Mouse (Mus musculus) kidney, postnatal 0 days (tissue): ENCODE results near the gene Mylk2. TPM values are rescaled to one million over a fixed set of nuclear protein-coding genes. Genes with fewer than 3 reads are reported as not detected.
A peak's percentile ranks its signal among the peaks of the same experiment; 100 is the strongest.

Source experiments
- ATAC-seq: fragments of 200-750 bp; cut with Nextera tagmentation; replicated peaks from 2 replicates; pipeline ENCODE4 v1.8.0; 2017; ENCODE audit warnings: low read depth, moderate number of reproducible peaks, moderate TSS enrichment, moderate library complexity; ENCODE audit not compliant: low FRiP score
- DNase-seq: peaks from one replicate; pipeline ENCODE4 v3.0.0-alpha.2; 2016; ENCODE audit warnings: low spot score
- H3K27ac ChIP-seq: fragments of 300-500 bp; sonication (generic); 2 replicates; pipeline ENCODE4 v1.5.1; 2014; ENCODE audit warnings: mild to moderate bottlenecking
- H3K27me3 ChIP-seq: fragments of 300-500 bp; sonication (generic); 2 replicates; pipeline ENCODE4 v1.6.1; 2014; ENCODE audit warnings: low read length, mixed read lengths; ENCODE audit not compliant: insufficient read depth
- H3K36me3 ChIP-seq: fragments of 300-500 bp; sonication (generic); 2 replicates; pipeline ENCODE4 v1.6.1; 2014; ENCODE audit warnings: low read length, mixed read lengths; ENCODE audit not compliant: insufficient read depth
- H3K4me1 ChIP-seq: fragments of 300-500 bp; sonication (generic); replicated peaks from 2 replicates; pipeline ENCODE4 v1.6.1; 2014; ENCODE audit warnings: antibody characterized with exemption, low read length, mixed read lengths; ENCODE audit not compliant: insufficient read depth
- H3K4me2 ChIP-seq: fragments of 300-500 bp; sonication (generic); 2 replicates; pipeline ENCODE4 v1.6.1; 2014; ENCODE audit warnings: mild to moderate bottlenecking, low read length, moderate library complexity, mixed read lengths
- H3K4me3 ChIP-seq: fragments of 300-500 bp; sonication (generic); replicated peaks from 2 replicates; pipeline ENCODE4 v1.5.1; 2014; ENCODE audit warnings: low read depth, low read length
- H3K9ac ChIP-seq: fragments of 300-500 bp; sonication (generic); 2 replicates; pipeline ENCODE4 v1.6.1; 2014; ENCODE audit warnings: low read depth, low read length
- H3K9me3 ChIP-seq: fragments of 300-500 bp; sonication (generic); replicated peaks from 2 replicates; pipeline ENCODE4 v1.6.1; 2016; ENCODE audit warnings: low read length, inconsistent platforms, mixed read lengths
- CTCF ChIP-seq: IDR thresholded peaks from 2 replicates; pipeline ENCODE4 v1.5.1; 2016; ENCODE audit warnings: antibody characterized with exemption, low read depth, mild to moderate bottlenecking, moderate library complexity
- WGBS: fragments of 180-500 bp; shearing (Covaris S2); extraction: QIAGEN DNeasy Blood & Tissue Kit; methylation state at CpG from one replicate; pipeline ENCODE4 v1.1.7; 2014; 5-methylcytosine and 5-hydroxymethylcytosine counted together
- polyA plus RNA-seq: library from polyadenylated mRNA; unstranded; fragments of >200 nt; fragmentation: Nextera tagmentation; extraction: Ambion mirVana; gene quantifications from 2 replicates; pipeline ENCODE4 v1.2.1, GENCODE M21; 2015

Mylk2 gene
- polyA plus RNA-seq, 1 experiment from 2014 or later = 0.21 TPM

- H3K27ac ChIP-seq = peak overlapping the region; percentile 81; the same call in 1 of the 2 replicates
- peak; percentile 84 for TF ChIP-seq CTCF
- ATAC-seq = peak; percentile 42; the same call in 1 of the 2 replicates
These were observed 22.5 kb downstream of the Mylk2 start for GRCm38 (mm10) chr2:152933614-152934013.

DNA sequence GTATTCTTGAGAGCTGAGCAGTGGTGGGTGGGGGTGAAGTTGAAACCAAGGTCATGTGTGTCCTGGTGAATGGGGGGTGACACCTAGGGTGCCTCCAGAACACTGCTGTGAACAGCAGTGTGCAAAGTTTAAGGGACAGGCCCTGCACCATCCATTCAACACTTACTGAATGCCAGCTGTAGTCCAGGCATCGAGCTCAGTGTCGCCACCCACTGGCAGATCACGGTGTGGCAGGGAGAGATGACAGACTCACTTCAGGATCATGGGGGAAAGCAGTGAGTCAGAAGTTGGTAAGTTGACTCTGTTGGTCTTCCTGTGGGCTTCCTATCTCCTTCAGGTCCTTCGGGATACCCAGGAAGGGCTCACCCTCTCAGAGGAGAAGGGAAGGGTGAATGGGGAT lies 28.7 kb downstream of the Mylk2 start:
- Histone ChIP-seq H3K4me1 (peaks cover 9% of the 10 kb centered on the region; the same call in 1 of the 2 replicates), H3K27ac (no peak overlapping the region), H3K9me3 (no peaks in the 10 kb centered on the region), H3K9ac (no peak overlapping the region), H3K4me3 (no peak overlapping the region), H3K4me2 (no peak overlapping the region), H3K36me3 (no peaks in the 10 kb centered on the region), H3K27me3 (peaks cover 20% of the 10 kb centered on the region)
- DNase-seq = no peak
- no peak for ATAC-seq
- TF ChIP-seq CTCF = peak; percentile 77
- 18% methylated on average over 4 of the region's 4 CpGs for WGBS

More at GRCm38 (mm10) chr2:152933614-152934013, 22.5 kb downstream of the Mylk2 start:
- Histone ChIP-seq H3K36me3 (no peaks in the 10 kb centered on the region), H3K4me3 (no peak overlapping the region), H3K9me3 (no peaks in the 10 kb centered on the region), H3K27me3 (no peaks in the 10 kb centered on the region), H3K4me2 (no peak overlapping the region), H3K4me1 (peaks cover 18% of the 10 kb centered on the region), H3K9ac (no peak overlapping the region)
- DNase-seq = peak; percentile 74
- WGBS = 44% methylated on average over 5 of the region's 5 CpGs

GRCm38 (mm10) chr2:152941106-152941505 lies 30.0 kb downstream of the Mylk2 start:
- H3K9me3 ChIP-seq = no peaks in the 10 kb centered on the region
- ATAC-seq = no peak
- no peak overlapping the region for H3K27ac ChIP-seq
- peaks cover 9% of the 10 kb centered on the region; the same call in 1 of the 2 replicates for H3K4me1 ChIP-seq
- no peak overlapping the region for H3K9ac ChIP-seq
- no peak overlapping the region for H3K4me2 ChIP-seq
- TF ChIP-seq CTCF = no peak
- H3K36me3 ChIP-seq = no peaks in the 10 kb centered on the region
- no peak overlapping the region for H3K4me3 ChIP-seq
- H3K27me3 ChIP-seq = peaks cover 20% of the 10 kb centered on the region
- DNase-seq = no peak
- WGBS = 76% methylated on average over 6 of the region's 6 CpGs

- Histone ChIP-seq H3K4me3 (no peak overlapping the region), H3K27me3 (peaks cover 20% of the 10 kb centered on the region), H3K36me3 (no peaks in the 10 kb centered on the region), H3K4me1 (peaks cover 9% of the 10 kb centered on the region; the same call in 1 of the 2 replicates), H3K4me2 (no peak overlapping the region), H3K9ac (no peak overlapping the region), H3K9me3 (no peaks in the 10 kb centered on the region), H3K27ac (no peak overlapping the region)
- no peak for TF ChIP-seq CTCF
- ATAC-seq (no peak), DNase-seq (no peak)
- WGBS = 37% methylated on average over 7 of the region's 7 CpGs
These were observed 30.6 kb downstream of the Mylk2 start for GRCm38 (mm10) chr2:152941776-152942175.

DNA sequence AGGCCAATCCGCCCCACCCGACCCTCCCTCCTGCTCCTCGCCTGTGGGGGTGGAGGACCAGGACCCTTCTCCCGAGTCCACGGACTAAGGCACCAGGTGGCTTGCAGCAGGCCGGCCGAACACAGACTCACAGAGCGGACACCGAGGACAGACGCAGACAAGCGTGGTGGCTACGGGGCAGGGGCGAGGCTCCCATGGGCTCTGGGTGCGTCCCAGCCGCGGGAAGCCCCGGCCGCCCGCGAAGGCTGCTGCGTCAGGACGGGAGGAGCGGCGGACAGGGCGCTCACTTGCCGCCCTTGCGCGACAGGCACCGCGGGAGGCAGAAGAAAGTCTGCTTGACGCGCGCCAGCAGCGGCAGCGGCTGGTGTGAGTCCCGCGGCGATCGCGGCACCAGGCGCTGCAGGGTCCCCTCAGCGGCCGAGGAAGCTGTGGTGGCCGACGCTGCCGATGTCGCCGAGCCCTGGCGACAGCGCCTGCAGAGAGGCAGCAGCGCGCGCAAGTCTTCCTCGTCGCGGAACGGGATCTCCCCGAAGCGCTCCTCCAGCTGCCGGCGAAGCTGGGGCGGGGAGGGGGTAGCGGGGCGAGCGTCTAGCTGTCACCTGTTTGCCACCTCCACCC lies 31.9 kb downstream of the Mylk2 start:
- Histone ChIP-seq H3K4me3 (peak overlapping the region; percentile 39), H3K4me1 (peaks cover 9% of the 10 kb centered on the region; the same call in 1 of the 2 replicates), H3K27ac (no peak overlapping the region), H3K9ac (peak overlapping the region; percentile 38), H3K4me2 (peak overlapping the region; percentile 80), H3K36me3 (no peaks in the 10 kb centered on the region), H3K27me3 (peaks cover 20% of the 10 kb centered on the region), H3K9me3 (no peaks in the 10 kb centered on the region)
- no peak for TF ChIP-seq CTCF
- DNase-seq (no peak), ATAC-seq (no peak)
- under 1% methylated on average over 47 of the region's 65 CpGs for WGBS

DNA sequence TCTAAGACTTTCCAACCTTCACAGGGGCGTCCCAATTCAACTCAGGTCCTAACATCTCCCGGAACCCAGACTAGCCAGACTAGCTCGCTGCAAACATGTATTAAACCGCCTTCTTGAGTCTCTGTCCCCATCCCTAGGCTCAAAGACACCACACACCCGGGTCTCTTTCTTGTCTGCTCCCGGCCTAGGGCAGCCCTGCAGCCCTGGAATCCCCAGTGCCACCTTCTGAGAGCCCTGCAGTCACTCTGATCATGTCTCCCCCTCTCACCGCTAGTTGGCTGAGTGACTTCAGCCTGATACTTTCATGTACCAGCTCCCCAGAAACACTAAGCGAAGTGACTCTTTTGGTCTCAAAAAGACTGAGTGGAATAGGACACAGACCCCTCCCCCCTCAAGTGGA lies 32.4 kb downstream of the Mylk2 start:
- peak overlapping the region; percentile 39 for H3K4me3 ChIP-seq
- peak overlapping the region; percentile 80 for H3K4me2 ChIP-seq
- peaks cover 9% of the 10 kb centered on the region; the same call in 1 of the 2 replicates for H3K4me1 ChIP-seq
- no peaks in the 10 kb centered on the region for H3K9me3 ChIP-seq
- 7% methylated on average over 8 of the region's 8 CpGs for WGBS
- TF ChIP-seq CTCF = 0 out of 2 replicates have a peak, but pooled peaks have one; percentile 18
- no peak overlapping the region for H3K27ac ChIP-seq
- peak overlapping the region; percentile 38; the same call in 1 of the 2 replicates for H3K9ac ChIP-seq
- ATAC-seq (no peak), DNase-seq (no peak)
- no peaks in the 10 kb centered on the region for H3K36me3 ChIP-seq
- peaks cover 20% of the 10 kb centered on the region for H3K27me3 ChIP-seq
